In the genomic region with DNA sequence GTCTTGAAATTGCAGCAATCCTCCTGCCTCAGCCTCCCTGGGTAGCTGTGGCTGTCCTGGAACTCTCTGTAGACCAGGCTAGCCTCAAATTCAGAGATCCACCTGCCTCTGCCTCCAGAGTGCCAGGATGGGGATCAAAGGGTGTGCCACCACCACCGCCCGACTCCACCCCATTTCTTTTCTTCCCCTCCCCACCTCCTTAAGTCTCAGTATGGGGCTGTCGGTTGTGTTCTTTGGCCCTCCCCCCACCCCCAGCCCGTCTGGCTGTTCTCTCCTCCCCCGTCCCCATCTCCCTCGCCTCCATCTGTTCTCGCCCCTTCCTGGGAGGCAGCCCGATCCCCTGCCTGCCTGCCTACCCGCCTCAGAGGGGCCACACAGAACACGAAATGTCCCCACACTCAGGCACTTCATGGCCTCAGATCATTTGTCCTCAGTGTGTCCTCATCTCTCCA, we compare ENCODE assay signal across 22 mouse cellular contexts. TPM values are rescaled to one million over a fixed set of nuclear protein-coding genes. Genes with fewer than 3 reads are reported as not detected.
DNase-seq lines count a peak whose midpoint lies in the region; ATAC-seq and TF ChIP-seq lines count a peak whose summit lies in the region.
"Had no signal": no experiment of that assay in that cellular context is flagged by ENCODE, and none has a peak within 500 bp of the region (broad histone marks: within the 10 kb centered on the region; RNA-seq: fewer than 3 reads in every experiment).

No protein-coding gene starts in this region.

- peaks cover 12% of the 10 kb centered on the region for H3K9me3 ChIP-seq in hindbrain, embryonic 12.5 days (replicated peaks)
- H3K9me3 ChIP-seq in hindbrain, embryonic 14.5 days (ENCODE audit: control insufficient read depth, low read length) = 0 out of 2 replicates have a peak, but pooled peaks cover 6% of the 10 kb centered on the region
- H3K9me3 ChIP-seq: midbrain, embryonic 15.5 days had no signal

- TF ChIP-seq CTCF in brain, embryonic 14.5 days (IDR thresholded peaks at IDR 0.05; ENCODE audit: borderline replicate concordance, extremely low read depth, insufficient read depth, insufficient read length) = no peak
- no peak for TF ChIP-seq CTCF in layer of hippocampus, adult 2 months (conservative IDR thresholded peaks at IDR 0.05)

- DNase-seq in hindbrain, embryonic 14.5 days (ENCODE audit: low spot score) = no peak
- DNase-seq in brain, embryonic 14.5 days (ENCODE audit: low read depth) = peak; percentile 57
- DNase-seq in cerebellum, postnatal 36 days = peak; percentile 59 to 71
- DNase-seq in layer of hippocampus, adult 2 months (ENCODE audit: low spot score in 2 of 2) = peak; percentile 72 to 75
- no peak for DNase-seq in heart, adult 8-10 months (ENCODE audit: low spot score)
- no peak for DNase-seq in kidney, adult 11 months
- DNase-seq: adrenal gland, postnatal 14 days; B cell, adult 2 months; liver, postnatal 0 days; spleen, adult 18-20 months; thymus, postnatal 36 days had no signal

- H3K4me1 ChIP-seq in hindbrain, embryonic 12.5 days = peaks cover 34% of the 10 kb centered on the region
- H3K4me1 ChIP-seq in hindbrain, embryonic 14.5 days (replicated peaks; ENCODE audit: control insufficient read depth, insufficient read depth, low read length) = peaks cover 27% of the 10 kb centered on the region

- WGBS in hindbrain, embryonic 12.5 days = 38% methylated on average over 5 of the region's 10 CpGs
- WGBS in hindbrain, embryonic 14.5 days = 24% methylated on average over 10 of the region's 10 CpGs

- no peak overlapping the region for H3K4me3 ChIP-seq in hindbrain, embryonic 12.5 days
- no peak overlapping the region for H3K4me3 ChIP-seq in hindbrain, embryonic 14.5 days (replicated peaks; ENCODE audit: low read length)
- peak overlapping the region; percentile 62 for H3K4me3 ChIP-seq in layer of hippocampus, adult 2 months
- H3K4me3 ChIP-seq: embryonic facial prominence, embryonic 12.5 days; heart, embryonic 15.5 days; limb, embryonic 13.5 days had no signal

- no peak overlapping the region for H3K4me2 ChIP-seq in hindbrain, embryonic 12.5 days (replicated peaks)
- H3K4me2 ChIP-seq in hindbrain, embryonic 14.5 days (replicated peaks) = no peak overlapping the region
- H3K4me2 ChIP-seq: embryonic facial prominence, embryonic 12.5 days; heart, embryonic 15.5 days; limb, embryonic 13.5 days had no signal

- no peak for TF ChIP-seq POLR2A in brain, embryonic 14.5 days (IDR thresholded peaks at IDR 0.05; ENCODE audit: borderline replicate concordance, extremely low read depth, insufficient read depth, insufficient read length, poor library complexity, severe bottlenecking)

- H3K27ac ChIP-seq in hindbrain, embryonic 12.5 days = no peak overlapping the region
- no peak overlapping the region for H3K27ac ChIP-seq in hindbrain, embryonic 14.5 days
- H3K27ac ChIP-seq in layer of hippocampus, adult 2 months = peak overlapping the region; percentile 94
- H3K27ac ChIP-seq: embryonic facial prominence, embryonic 12.5 days; heart, embryonic 15.5 days; hindbrain, postnatal 0 days; limb, embryonic 13.5 days; macrophage; midbrain, embryonic 15.5 days; stomach, postnatal 0 days had no signal

- no peaks in the 10 kb centered on the region for H3K36me3 ChIP-seq in hindbrain, embryonic 12.5 days
- no peaks in the 10 kb centered on the region for H3K36me3 ChIP-seq in hindbrain, embryonic 14.5 days (replicated peaks; ENCODE audit: control insufficient read depth, insufficient read depth)
- H3K36me3 ChIP-seq: embryonic facial prominence, embryonic 12.5 days; limb, embryonic 13.5 days; midbrain, embryonic 15.5 days had no signal

- no peak for ATAC-seq in hindbrain, embryonic 12.5 days (ENCODE audit: low FRiP score)
- no peak for ATAC-seq in hindbrain, embryonic 14.5 days (ENCODE audit: low FRiP score)
- ATAC-seq: hindbrain, postnatal 0 days; liver, postnatal 0 days; midbrain, embryonic 15.5 days had no signal

- peak overlapping the region; percentile 27; the same call in 1 of the 2 replicates for H3K9ac ChIP-seq in hindbrain, embryonic 12.5 days
- no peak overlapping the region for H3K9ac ChIP-seq in hindbrain, embryonic 14.5 days
- H3K9ac ChIP-seq: embryonic facial prominence, embryonic 12.5 days; heart, embryonic 15.5 days; limb, embryonic 13.5 days; liver, postnatal 0 days; midbrain, embryonic 15.5 days had no signal

- H3K27me3 ChIP-seq in hindbrain, embryonic 12.5 days = peaks cover 95% of the 10 kb centered on the region
- H3K27me3 ChIP-seq in hindbrain, embryonic 14.5 days (ENCODE audit: control insufficient read depth, insufficient read depth, low read length) = peaks cover 81% of the 10 kb centered on the region

RNA-seq across cellular contexts. Expression of a gene that starts 3.2 kb away (rescaled TPM):
- polyA plus RNA-seq in hindbrain, embryonic 12.5 days (2016; fragmentation: Nextera tagmentation; extraction: Ambion mirVana) = 1.1 and 1.2 TPM in 2 replicates
- 0.47 and 0.48 TPM in 2 replicates for polyA plus RNA-seq in hindbrain, embryonic 14.5 days (2014; fragmentation: Nextera tagmentation; extraction: Ambion mirVana)
- polyA plus RNA-seq in brain, embryonic 14.5 days (2012; rRNA removed) = 6.7 and 25.8 TPM in 2 replicates
- 1,000 to 10,000 TPM; 1,342 to 1,423 TPM for total RNA-seq in layer of hippocampus, adult 2 months (2021)
- 10 to 100 TPM; 32.0 to 50.7 (median 41.1) TPM for total RNA-seq in heart, adult 8-10 months (2022)
- polyA plus RNA-seq: liver, postnatal 0 days; macrophage; stomach, postnatal 0 days had no signal

RNA-seq across cellular contexts. Expression of a gene that starts 12.4 kb away (rescaled TPM):
- not detected in 2 replicates for polyA plus RNA-seq in hindbrain, embryonic 12.5 days (2016; fragmentation: Nextera tagmentation; extraction: Ambion mirVana)
- polyA plus RNA-seq in hindbrain, embryonic 14.5 days (2014; fragmentation: Nextera tagmentation; extraction: Ambion mirVana) = not detected in 2 replicates
- polyA plus RNA-seq in brain, embryonic 14.5 days (2012; rRNA removed) = 0.04 and 0.12 TPM in 2 replicates
- under 1 TPM in 1 of 2 experiments, not detected in 1; 0.20 TPM for total RNA-seq in layer of hippocampus, adult 2 months (2021)
- total RNA-seq in heart, adult 8-10 months (2022) = not detected
- total RNA-seq: adrenal gland, postnatal 14 days; hindbrain, postnatal 0 days had no signal
- polyA plus RNA-seq: heart, embryonic 15.5 days; hindbrain, postnatal 0 days; kidney, embryonic 14.5 days; limb, embryonic 13.5 days; liver, postnatal 0 days; macrophage; midbrain, embryonic 15.5 days; stomach, postnatal 0 days had no signal

RNA-seq across cellular contexts. Expression of a gene that starts 12.6 kb away (rescaled TPM):
- 33.4 and 39.8 TPM in 2 replicates for polyA plus RNA-seq in hindbrain, embryonic 12.5 days (2016; fragmentation: Nextera tagmentation; extraction: Ambion mirVana)
- 16.0 and 21.3 TPM in 2 replicates for polyA plus RNA-seq in hindbrain, embryonic 14.5 days (2014; fragmentation: Nextera tagmentation; extraction: Ambion mirVana)
- polyA plus RNA-seq in brain, embryonic 14.5 days (2012; rRNA removed) = 26.4 and 34.2 TPM in 2 replicates
- 10 to 100 TPM; 13.2 to 13.3 TPM for total RNA-seq in layer of hippocampus, adult 2 months (2021)
- total RNA-seq in heart, adult 8-10 months (2022) = 10 to 100 TPM; 24.9 to 36.9 (median 29.2) TPM

RNA-seq across cellular contexts. Expression of a gene that starts 12.9 kb away (rescaled TPM):
- 90.3 and 91.0 TPM in 2 replicates for polyA plus RNA-seq in hindbrain, embryonic 12.5 days (2016; fragmentation: Nextera tagmentation; extraction: Ambion mirVana)
- polyA plus RNA-seq in hindbrain, embryonic 14.5 days (2014; fragmentation: Nextera tagmentation; extraction: Ambion mirVana) = 91.0 and 93.5 TPM in 2 replicates
- 130 and 151 TPM in 2 replicates for polyA plus RNA-seq in brain, embryonic 14.5 days (2012; rRNA removed)
- 10 to 100 TPM; 43.0 to 46.1 TPM for total RNA-seq in layer of hippocampus, adult 2 months (2021)
- total RNA-seq in heart, adult 8-10 months (2022) = 10 to 100 TPM; 40.4 to 50.5 (median 48.0) TPM

RNA-seq across cellular contexts. Expression of a gene that starts 13.8 kb away (rescaled TPM):
- not detected in 2 replicates for polyA plus RNA-seq in hindbrain, embryonic 12.5 days (2016; fragmentation: Nextera tagmentation; extraction: Ambion mirVana)
- polyA plus RNA-seq in hindbrain, embryonic 14.5 days (2014; fragmentation: Nextera tagmentation; extraction: Ambion mirVana) = 0.83 TPM in 1 of 2 replicates, not detected in the other
- 0.25 and 0.30 TPM in 2 replicates for polyA plus RNA-seq in brain, embryonic 14.5 days (2012; rRNA removed)
- total RNA-seq in layer of hippocampus, adult 2 months (2021) = not detected
- not detected for total RNA-seq in heart, adult 8-10 months (2022)
- total RNA-seq: adrenal gland, postnatal 14 days; gastrocnemius, postnatal 4 days; hindbrain, postnatal 0 days; layer of hippocampus, adult 8-10 months had no signal
- polyA plus RNA-seq: embryonic facial prominence, embryonic 12.5 days; heart, embryonic 15.5 days; kidney, embryonic 14.5 days; limb, embryonic 13.5 days; liver, postnatal 0 days; macrophage; stomach, postnatal 0 days had no signal

Comparison
In these comparisons a context has a peak if more than half of its experiments do, and no peak if none do; other contexts are left out.
1. DNase-seq: peak in brain, embryonic 14.5 days (single experiment), cerebellum, postnatal 36 days (2 of 2) and layer of hippocampus, adult 2 months (2 of 2); none in hindbrain, embryonic 14.5 days (single experiment), heart, adult 8-10 months (single experiment) and kidney, adult 11 months (single experiment).